In genomic region chr7:44495086-44495485, GRCm38 (mm10) we compare ENCODE assay signal across 9 mouse cellular contexts. TPM values are rescaled to one million over a fixed set of nuclear protein-coding genes. Genes with fewer than 3 reads are reported as not detected.
DNase-seq lines count a peak whose midpoint lies in the region; ATAC-seq and TF ChIP-seq lines count a peak whose summit lies in the region.
"Had no signal": no experiment of that assay in that cellular context is flagged by ENCODE, and none has a peak within 500 bp of the region (broad histone marks: within the 10 kb centered on the region; RNA-seq: fewer than 3 reads in every experiment).

No protein-coding gene starts in this region.

- peaks cover 11% of the 10 kb centered on the region for H3K79me2 ChIP-seq in myocyte (ENCODE audit: control insufficient read depth, insufficient read depth)

- no peak overlapping the region for H3ac ChIP-seq in myocyte (ENCODE audit: control insufficient read depth, insufficient read length)

- peak; percentile 5 for DNase-seq in kidney, postnatal 10 days
- no peak for DNase-seq in kidney, adult 18-20 months
- DNase-seq in embryonic facial prominence, embryonic 11.5 days (ENCODE audit: low spot score) = no peak
- no peak for DNase-seq in gastrocnemius, postnatal 4 days (ENCODE audit: low spot score in 2 of 2)
- no peak for DNase-seq in layer of hippocampus, postnatal 25 days (ENCODE audit: extremely low spot score in 1 of 2, low spot score in 1 of 2)
- no peak for DNase-seq in embryo, embryonic 10.5 days (ENCODE audit: low spot score)
- DNase-seq: adrenal gland, postnatal 10 days had no signal

- no peak overlapping the region; the same call in 1 of the 2 replicates for H3K4me3 ChIP-seq in embryonic facial prominence, embryonic 11.5 days (ENCODE audit: low read depth, low read length)
- peak overlapping the region; percentile 86 for H3K4me3 ChIP-seq in hindbrain, embryonic 15.5 days
- H3K4me3 ChIP-seq in myocyte = peak overlapping the region; percentile 53

- no peaks in the 10 kb centered on the region for H3K9me3 ChIP-seq in embryonic facial prominence, embryonic 11.5 days (replicated peaks; ENCODE audit: control insufficient read depth, low read length)
- no peaks in the 10 kb centered on the region for H3K9me3 ChIP-seq in hindbrain, embryonic 15.5 days

- no peaks in the 10 kb centered on the region; the same call in 1 of the 2 replicates for H3K4me1 ChIP-seq in embryonic facial prominence, embryonic 11.5 days (ENCODE audit: control insufficient read depth, insufficient read depth, low read length)
- peaks cover 25% of the 10 kb centered on the region for H3K4me1 ChIP-seq in hindbrain, embryonic 15.5 days (replicated peaks)

- no peak overlapping the region; the same call in 1 of the 2 replicates for H3K9ac ChIP-seq in embryonic facial prominence, embryonic 11.5 days (replicated peaks; ENCODE audit: low read length)
- H3K9ac ChIP-seq in hindbrain, embryonic 15.5 days = peak overlapping the region; percentile 95

- no peaks in the 10 kb centered on the region for H3K27me3 ChIP-seq in embryonic facial prominence, embryonic 11.5 days (ENCODE audit: control insufficient read depth, insufficient read depth, low read length)
- H3K27me3 ChIP-seq in hindbrain, embryonic 15.5 days = no peaks in the 10 kb centered on the region
- H3K27me3 ChIP-seq in myocyte (ENCODE audit: control insufficient read depth, insufficient read depth, insufficient read length) = no peaks in the 10 kb centered on the region

- H3K36me3 ChIP-seq in embryonic facial prominence, embryonic 11.5 days (replicated peaks; ENCODE audit: control insufficient read depth, insufficient read depth, low read depth, low read length) = peaks cover 2% of the 10 kb centered on the region; the same call in 1 of the 2 replicates
- peaks cover 31% of the 10 kb centered on the region for H3K36me3 ChIP-seq in hindbrain, embryonic 15.5 days
- no peaks in the 10 kb centered on the region for H3K36me3 ChIP-seq in myocyte (ENCODE audit: control insufficient read depth, insufficient read depth)

- H3K27ac ChIP-seq in embryonic facial prominence, embryonic 11.5 days (replicated peaks; ENCODE audit: low read depth, low read length) = no peak overlapping the region
- no peak overlapping the region for H3K27ac ChIP-seq in hindbrain, embryonic 15.5 days (replicated peaks)

- H3K4me2 ChIP-seq in embryonic facial prominence, embryonic 11.5 days (ENCODE audit: low read depth, low read length) = peak overlapping the region; percentile 90; the same call in 1 of the 2 replicates
- H3K4me2 ChIP-seq in hindbrain, embryonic 15.5 days = peak overlapping the region; percentile 88
- peak overlapping the region; percentile 90 for H3K4me2 ChIP-seq in myocyte (ENCODE audit: low read depth)

- no peak for ATAC-seq in embryonic facial prominence, embryonic 11.5 days (replicated peaks; ENCODE audit: insufficient number of reproducible peaks, low FRiP score, low TSS enrichment, low read depth)
- ATAC-seq in hindbrain, embryonic 15.5 days (ENCODE audit: low FRiP score, low read depth) = no peak

- no peak for TF ChIP-seq POLR2A in myocyte (IDR thresholded peaks at IDR 0.05; ENCODE audit: insufficient read length, low read depth)

- WGBS in embryonic facial prominence, embryonic 11.5 days = 89% methylated on average over 7 of the region's 7 CpGs
- 79% methylated on average over 7 of the region's 7 CpGs for WGBS in hindbrain, embryonic 15.5 days

TF ChIP-seq in myocyte, 11 proteins besides CTCF, POLR2A, EP300 and RAD21:
- no peak for TF ChIP-seq SRF (IDR thresholded peaks at IDR 0.05; ENCODE audit: control insufficient read depth, insufficient read length, low read depth)
TF ChIP-seq in myocyte: peak in this region for 0.

RNA-seq across cellular contexts. Expression of gene Emc10, which starts 1.2 kb away (rescaled TPM):
- 76.4 and 89.8 TPM in 2 replicates for polyA plus RNA-seq in embryonic facial prominence, embryonic 11.5 days (2014; fragmentation: Nextera tagmentation; extraction: Ambion mirVana)
- polyA plus RNA-seq in hindbrain, embryonic 15.5 days (2015; fragmentation: Nextera tagmentation; extraction: Ambion mirVana) = 148 and 165 TPM in 2 replicates
- polyA plus RNA-seq in myocyte (2012; fragmentation: generic; extraction: Trizol) = 98.2 TPM
- 10 to 100 TPM; 60.1 to 65.3 TPM for total RNA-seq in gastrocnemius, postnatal 4 days (2021)
- total RNA-seq in layer of hippocampus, postnatal 25 days (2021) = 100 to 1,000 TPM; 207 to 212 TPM

RNA-seq across cellular contexts. Expression of gene Fam71e1, which starts 1.3 kb away (rescaled TPM):
- 10.8 and 11.2 TPM in 2 replicates for polyA plus RNA-seq in embryonic facial prominence, embryonic 11.5 days (2014; fragmentation: Nextera tagmentation; extraction: Ambion mirVana)
- 21.3 and 23.6 TPM in 2 replicates for polyA plus RNA-seq in hindbrain, embryonic 15.5 days (2015; fragmentation: Nextera tagmentation; extraction: Ambion mirVana)
- 1.7 TPM for polyA plus RNA-seq in myocyte (2012; fragmentation: generic; extraction: Trizol)
- 1 to 10 TPM; 6.2 to 6.8 TPM for total RNA-seq in gastrocnemius, postnatal 4 days (2021)
- total RNA-seq in layer of hippocampus, postnatal 25 days (2021) = 10 to 100 TPM; 18.6 to 22.8 TPM

RNA-seq across cellular contexts. Expression of gene Josd2, which starts 27.3 kb away (rescaled TPM):
- polyA plus RNA-seq in embryonic facial prominence, embryonic 11.5 days (2014; fragmentation: Nextera tagmentation; extraction: Ambion mirVana) = 61.1 and 66.4 TPM in 2 replicates
- polyA plus RNA-seq in hindbrain, embryonic 15.5 days (2015; fragmentation: Nextera tagmentation; extraction: Ambion mirVana) = 44.0 and 45.7 TPM in 2 replicates
- polyA plus RNA-seq in myocyte (2012; fragmentation: generic; extraction: Trizol) = 233 TPM
- 10 to 100 TPM; 67.2 to 77.6 TPM for total RNA-seq in gastrocnemius, postnatal 4 days (2021)
- 100 to 1,000 TPM; 102 to 107 TPM for total RNA-seq in layer of hippocampus, postnatal 25 days (2021)

RNA-seq across cellular contexts. Expression of gene Mybpc2, which starts 29.4 kb away (rescaled TPM):
- polyA plus RNA-seq in embryonic facial prominence, embryonic 11.5 days (2014; fragmentation: Nextera tagmentation; extraction: Ambion mirVana) = 0.07 TPM in 1 of 2 replicates, not detected in the other
- 0.10 and 0.18 TPM in 2 replicates for polyA plus RNA-seq in hindbrain, embryonic 15.5 days (2015; fragmentation: Nextera tagmentation; extraction: Ambion mirVana)
- polyA plus RNA-seq in myocyte (2012; fragmentation: generic; extraction: Trizol) = 4.7 TPM
- 100 to 1,000 TPM; 438 to 552 TPM for total RNA-seq in gastrocnemius, postnatal 4 days (2021)
- total RNA-seq in layer of hippocampus, postnatal 25 days (2021) = not detected

RNA-seq across cellular contexts. Expression of gene Aspdh, which starts 29.9 kb away (rescaled TPM):
- not detected in 2 replicates for polyA plus RNA-seq in embryonic facial prominence, embryonic 11.5 days (2014; fragmentation: Nextera tagmentation; extraction: Ambion mirVana)
- polyA plus RNA-seq in hindbrain, embryonic 15.5 days (2015; fragmentation: Nextera tagmentation; extraction: Ambion mirVana) = 3.7 and 5.0 TPM in 2 replicates
- polyA plus RNA-seq in myocyte (2012; fragmentation: generic; extraction: Trizol) = not detected
- not detected for total RNA-seq in gastrocnemius, postnatal 4 days (2021)
- total RNA-seq in layer of hippocampus, postnatal 25 days (2021) = 10 to 100 TPM; 10.9 to 13.2 TPM
